In the genomic region with DNA sequence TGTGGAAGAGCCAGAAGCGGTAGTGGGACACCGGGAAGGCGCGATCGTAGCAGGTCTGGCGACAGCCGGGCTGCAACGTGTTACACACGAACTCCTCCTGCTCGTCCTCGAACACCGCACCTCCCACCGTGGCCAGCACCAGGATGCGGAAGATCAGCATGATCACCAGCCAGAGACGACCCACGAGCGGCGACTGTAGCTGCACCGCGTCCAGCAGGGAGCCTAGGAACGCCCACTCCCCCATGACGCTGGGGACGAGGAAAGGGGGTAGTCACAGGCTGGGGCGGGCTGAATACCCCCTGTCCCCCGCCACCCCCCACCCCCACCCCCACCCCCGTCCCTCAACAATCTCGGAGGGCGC, we compare ENCODE assay signal across 7 mouse cellular contexts. TPM values are rescaled to one million over a fixed set of nuclear protein-coding genes. Genes with fewer than 3 reads are reported as not detected.
A peak's percentile ranks its signal among the peaks of the same experiment; 100 is the strongest.
DNase-seq lines count a peak whose midpoint lies in the region; ATAC-seq lines count a peak whose summit lies in the region.

Gene Gjd3 (minus strand): TSS at position 244 of the 361 bp plus-strand sequence.

- no peak for ATAC-seq in megakaryocyte, adult 5-6 weeks (ENCODE audit: poor library complexity, severe bottlenecking)
- peak; percentile 34 for ATAC-seq in forebrain, embryonic 12.5 days (ENCODE audit: low FRiP score)
- ATAC-seq in limb, embryonic 15.5 days (ENCODE audit: insufficient number of reproducible peaks, low FRiP score, low TSS enrichment, low read depth): no peak
- no peak for ATAC-seq in stomach, embryonic 16.5 days (ENCODE audit: insufficient read depth, low FRiP score)

- under 1% methylated on average over 27 of the region's 28 CpGs for WGBS in forebrain, embryonic 12.5 days
- WGBS in limb, embryonic 15.5 days: 4% methylated on average over 24 of the region's 28 CpGs
- whole genome bisulfite sequencing in stomach, embryonic 16.5 days: 2% methylated on average over 28 of the region's 28 CpGs

- H3K36me3 ChIP-seq in megakaryocyte, embryonic 14.5 days (replicated peaks; ENCODE audit: low read length): peaks cover 2% of the 10 kb centered on the region
- H3K36me3 ChIP-seq in forebrain, embryonic 12.5 days (replicated peaks): no peaks in the 10 kb centered on the region
- H3K36me3 ChIP-seq in limb, embryonic 15.5 days: no peaks in the 10 kb centered on the region
- no peaks in the 10 kb centered on the region for H3K36me3 ChIP-seq in stomach, embryonic 16.5 days (ENCODE audit: control insufficient read depth, insufficient read depth, low read length)

- peaks cover 80% of the 10 kb centered on the region for H3K27me3 ChIP-seq in megakaryocyte, embryonic 14.5 days (replicated peaks)
- H3K27me3 ChIP-seq in forebrain, embryonic 12.5 days: peaks cover 52% of the 10 kb centered on the region
- peaks cover 5% of the 10 kb centered on the region; the same call in 1 of the 2 replicates for H3K27me3 ChIP-seq in limb, embryonic 15.5 days
- H3K27me3 ChIP-seq in stomach, embryonic 16.5 days (ENCODE audit: control insufficient read depth, insufficient read depth, low read length): 0 out of 2 replicates have a peak, but pooled peaks cover 2% of the 10 kb centered on the region

- peak within 1 kb of the TSS; percentile 89 for H3K4me2 ChIP-seq in forebrain, embryonic 12.5 days
- H3K4me2 ChIP-seq in limb, embryonic 15.5 days: peak within 1 kb of the TSS; percentile 98
- H3K4me2 ChIP-seq in stomach, embryonic 16.5 days (ENCODE audit: low read depth, low read length): peak within 1 kb of the TSS; percentile 99

- DNase-seq in embryo, embryonic 9.5 days (ENCODE audit: extremely low spot score): no peak
- no peak for DNase-seq in right cerebral cortex, adult 18-20 months

- H3K4me1 ChIP-seq in megakaryocyte, embryonic 14.5 days: peaks cover 19% of the 10 kb centered on the region
- H3K4me1 ChIP-seq in forebrain, embryonic 12.5 days: peaks cover 22% of the 10 kb centered on the region
- H3K4me1 ChIP-seq in limb, embryonic 15.5 days: peaks cover 41% of the 10 kb centered on the region
- peaks cover 7% of the 10 kb centered on the region; the same call in 1 of the 2 replicates for H3K4me1 ChIP-seq in stomach, embryonic 16.5 days (ENCODE audit: control insufficient read depth, insufficient read depth, low read length)

- peak within 1 kb of the TSS; percentile 59 for H3K9ac ChIP-seq in forebrain, embryonic 12.5 days
- peak within 1 kb of the TSS; percentile 47 for H3K9ac ChIP-seq in limb, embryonic 15.5 days
- peak within 1 kb of the TSS; percentile 65 for H3K9ac ChIP-seq in stomach, embryonic 16.5 days (ENCODE audit: low read length)

- H3K9me3 ChIP-seq in megakaryocyte, embryonic 14.5 days: no peaks in the 10 kb centered on the region
- no peaks in the 10 kb centered on the region for H3K9me3 ChIP-seq in forebrain, embryonic 12.5 days
- no peaks in the 10 kb centered on the region for H3K9me3 ChIP-seq in limb, embryonic 15.5 days
- no peaks in the 10 kb centered on the region for H3K9me3 ChIP-seq in stomach, embryonic 16.5 days (replicated peaks; ENCODE audit: control insufficient read depth, low read length)

- H3K27ac ChIP-seq in forebrain, embryonic 12.5 days: peak within 1 kb of the TSS; percentile 83
- peak within 1 kb of the TSS; percentile 65; the same call in 1 of the 2 replicates for H3K27ac ChIP-seq in limb, embryonic 15.5 days
- H3K27ac ChIP-seq in stomach, embryonic 16.5 days (ENCODE audit: low read length): no peak within 1 kb of the TSS

- peak within 1 kb of the TSS; percentile 92 for H3K4me3 ChIP-seq in megakaryocyte, embryonic 14.5 days (replicated peaks)
- peak within 1 kb of the TSS; percentile 56 for H3K4me3 ChIP-seq in forebrain, embryonic 12.5 days (replicated peaks)
- H3K4me3 ChIP-seq in limb, embryonic 15.5 days: peak within 1 kb of the TSS; percentile 60
- H3K4me3 ChIP-seq in stomach, embryonic 16.5 days (replicated peaks; ENCODE audit: low read length): peak within 1 kb of the TSS; percentile 50

RNA-seq across cellular contexts. Expression of gene Gjd3, which starts in this region (rescaled TPM):
- not detected in 2 replicates for polyA plus RNA-seq in megakaryocyte, embryonic 14.5 days (2012; ENCODE audit: insufficient read depth, low replicate concordance)
- total RNA-seq in megakaryocyte, adult 5-6 weeks (2015): not detected in 2 replicates
- total RNA-seq in megakaryocyte, adult 5-6 weeks (2017): not detected in 2 replicates
- 0.24 and 0.47 TPM in 2 replicates for polyA plus RNA-seq in forebrain, embryonic 12.5 days (2016; fragmentation: Nextera tagmentation; extraction: Ambion mirVana)
- 0.49 and 0.86 TPM in 2 replicates for polyA plus RNA-seq in limb, embryonic 15.5 days (2015; fragmentation: Nextera tagmentation; extraction: Ambion mirVana)
- polyA plus RNA-seq in stomach, embryonic 16.5 days (2015; fragmentation: Nextera tagmentation; extraction: Ambion mirVana): 0.44 TPM in 1 of 2 replicates, not detected in the other

Comparison
In these comparisons a context has a peak if more than half of its experiments do, and no peak if none do; other contexts are left out.
1. Peak in ATAC-seq, H3K4me3 ChIP-seq, H3K27ac ChIP-seq, H3K9ac ChIP-seq and H3K4me2 ChIP-seq in forebrain, embryonic 12.5 days; RNA of the gene not detected or under 1 TPM.